Mouse (Mus musculus): Measurements from ENCODE around the gene Gas2l2.
A peak's percentile ranks its signal among the peaks of the same experiment; 100 is the strongest.

The Gas2l2 gene

DNA sequence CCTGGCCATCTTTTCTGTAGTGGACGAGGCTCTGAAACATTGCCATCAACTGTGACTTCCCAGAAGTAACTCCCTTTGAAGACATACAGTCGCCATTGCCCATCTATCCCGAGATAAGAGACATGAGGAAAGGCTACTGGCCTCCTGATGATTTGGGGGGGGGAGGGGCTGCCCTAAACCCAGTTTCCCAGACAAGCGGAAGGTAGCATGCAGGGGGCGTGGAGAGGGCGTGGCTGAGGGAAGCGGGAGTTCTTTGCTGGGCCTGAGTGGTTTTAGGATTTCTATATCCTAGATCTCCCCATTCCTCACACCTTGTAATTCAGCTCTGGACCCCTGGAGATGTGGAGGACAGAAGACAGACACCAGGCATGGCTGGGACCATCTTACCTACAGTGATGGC lies 14.6 kb upstream of the Gas2l2 start:
- DNase-seq (ENCODE audit: low spot score in 2 of 2): no peak

DNA sequence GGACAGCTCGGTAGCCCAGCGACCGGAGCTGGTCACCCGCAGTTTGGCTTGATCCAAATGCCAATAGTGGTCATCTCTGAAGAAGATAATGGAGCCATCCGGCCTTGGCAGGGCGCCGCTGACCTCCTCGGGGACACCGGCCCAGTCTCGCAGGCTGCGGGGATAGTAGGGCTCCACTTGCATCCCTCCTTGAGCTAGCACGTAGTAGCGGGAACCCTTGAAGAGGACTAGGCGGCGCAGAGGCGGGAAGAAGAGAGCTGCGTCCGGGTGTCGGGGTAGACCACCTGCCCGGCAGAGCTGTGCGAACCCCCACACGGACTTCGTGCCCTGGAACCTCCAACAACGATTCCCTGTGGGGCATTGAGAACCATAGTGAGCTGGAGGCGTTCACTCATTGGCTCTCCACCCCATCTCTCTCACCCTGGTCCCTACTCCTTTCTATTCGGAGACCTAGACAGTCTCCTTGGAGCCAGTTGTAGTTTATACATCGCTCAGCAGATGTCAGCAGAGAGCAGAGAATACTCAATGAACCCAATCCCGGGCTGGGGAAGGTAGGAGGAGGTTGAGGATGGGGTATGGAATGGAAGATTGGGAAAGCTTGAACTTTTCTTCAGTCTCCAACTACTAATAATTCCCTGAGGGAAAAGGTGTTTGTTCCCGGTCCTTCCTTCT lies 13.5 kb upstream of the Gas2l2 start:
- DNase-seq (ENCODE audit: low spot score in 2 of 2): peak; percentile 65 to 75

DNA sequence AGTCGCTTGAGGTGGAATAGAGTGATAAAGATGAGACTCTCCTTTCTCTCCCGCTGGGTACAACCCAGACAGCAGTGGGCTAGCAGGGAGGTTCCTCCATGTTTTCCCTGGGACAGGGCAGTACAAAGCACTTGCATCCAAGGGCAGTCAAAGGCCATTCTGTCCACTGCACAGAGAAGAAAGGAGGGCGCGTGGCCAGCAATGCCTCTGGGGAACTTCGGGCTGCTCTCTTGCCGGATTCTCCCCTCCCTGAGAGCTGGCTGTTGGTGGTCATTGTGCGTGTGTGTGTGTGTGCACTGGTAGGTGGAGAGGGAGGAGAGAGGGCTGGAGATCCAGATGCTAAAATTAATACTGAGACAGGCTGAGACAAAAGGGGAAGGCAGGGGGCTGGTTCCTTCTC lies 12.0 kb upstream of the Gas2l2 start:
- peak in 1 of 2 experiments; percentile 71 for DNase-seq (ENCODE audit: low spot score in 2 of 2)

DNA sequence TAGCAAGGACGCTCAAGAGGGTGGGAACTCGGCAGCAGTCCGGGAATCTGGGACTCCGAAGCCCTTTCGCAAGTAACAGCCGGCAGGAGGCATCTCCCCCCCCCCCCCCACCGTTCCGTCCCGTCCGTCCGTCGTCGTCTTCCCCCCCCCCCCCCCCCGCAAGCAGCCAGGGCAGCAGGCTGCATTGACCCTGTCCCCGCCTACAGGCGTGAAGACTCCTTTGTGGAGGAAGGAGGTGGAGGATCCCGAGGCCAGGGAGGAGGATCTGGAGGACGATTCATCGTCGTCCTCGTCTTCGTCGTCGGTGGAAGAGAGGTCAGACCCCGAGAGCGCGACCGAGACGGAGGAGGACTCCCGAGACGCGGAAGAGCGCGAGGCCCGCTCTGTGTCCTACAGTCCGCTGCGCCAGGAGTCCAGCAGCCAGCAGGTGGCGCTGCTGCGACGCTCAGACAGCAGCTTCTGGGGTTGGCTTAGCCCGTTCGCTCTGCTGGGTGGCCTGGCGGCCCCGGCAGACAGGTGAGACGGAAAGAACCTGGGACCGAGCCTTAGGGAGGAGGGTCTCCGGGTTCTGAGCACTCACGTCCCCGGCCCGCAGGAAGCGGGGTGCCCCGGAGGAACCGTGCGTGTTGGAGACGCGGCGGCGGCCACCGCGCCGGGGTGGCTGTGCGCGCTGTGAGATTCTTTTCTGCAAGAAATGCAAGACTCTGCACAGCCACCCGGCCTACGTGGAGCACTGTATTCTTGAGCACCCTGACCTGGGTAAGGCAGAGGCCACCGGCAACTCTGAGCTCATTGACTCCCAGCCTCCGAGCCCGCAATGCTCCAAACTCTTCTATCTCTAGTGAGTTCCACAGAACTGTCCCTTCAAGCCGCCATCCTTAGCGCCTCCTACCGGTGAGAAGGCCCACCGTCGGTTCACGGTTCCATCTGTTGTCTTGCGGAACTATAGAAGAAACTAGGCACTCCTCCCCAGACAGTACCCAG lies 11.1 kb upstream of the Gas2l2 start:
- DNase-seq (ENCODE audit: low spot score in 2 of 2): peak; percentile 78 to 83

DNA sequence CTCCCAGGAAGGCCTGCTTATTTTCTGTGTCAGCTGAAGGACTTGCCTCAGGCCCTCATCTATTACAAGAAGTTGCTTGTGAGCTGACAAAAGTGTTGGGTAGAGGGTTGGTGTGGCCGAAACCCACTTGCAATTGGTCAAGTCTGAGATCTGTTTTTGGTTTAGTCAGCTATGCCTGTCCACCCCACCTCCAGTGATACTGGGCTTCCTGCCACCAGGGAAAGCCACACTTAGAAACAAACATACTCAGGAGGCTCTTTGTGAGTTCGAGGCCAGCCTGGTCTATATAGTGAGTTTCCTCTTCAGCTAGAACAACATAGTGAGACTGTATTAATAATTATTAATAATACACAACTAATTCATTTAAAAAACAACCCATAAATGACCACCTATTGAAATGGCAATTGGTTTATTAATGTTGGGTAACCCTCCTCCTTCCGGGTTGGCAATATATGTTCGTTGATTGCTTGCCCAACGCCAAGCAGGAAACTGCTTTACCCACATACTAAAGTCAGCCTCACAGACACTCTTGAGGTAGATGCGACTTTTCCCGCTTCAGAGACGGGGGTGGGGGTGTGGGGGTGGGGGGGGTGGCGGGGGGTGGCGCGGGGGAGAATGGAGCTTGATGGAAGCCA lies 10.3 kb upstream of the Gas2l2 start:
- no peak for DNase-seq (ENCODE audit: low spot score in 2 of 2)

DNA sequence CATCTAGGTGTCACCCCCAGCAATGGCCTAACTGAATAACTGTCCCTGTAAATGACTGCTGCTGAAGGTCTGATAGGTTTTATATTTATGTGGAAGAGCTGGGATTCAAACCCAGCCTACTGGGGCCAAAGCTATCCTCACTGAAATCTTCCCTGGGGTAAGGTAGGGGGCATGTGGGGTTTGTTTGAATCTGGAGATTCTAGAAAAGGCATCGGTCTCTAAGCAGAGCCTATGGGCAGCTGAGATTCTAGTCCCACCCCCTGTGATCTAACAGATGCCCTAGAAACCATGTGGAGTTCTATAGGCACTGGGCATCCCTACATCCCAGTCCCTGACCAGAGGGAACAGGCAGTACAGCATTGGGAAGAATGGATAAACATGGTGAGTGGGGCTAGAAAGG lies 8.1 kb upstream of the Gas2l2 start, which contains the start of gene 1700020L24Rik:
1700020L24Rik (plus strand) TSS at position 301 of the 400 bp plus-strand sequence.
- DNase-seq (ENCODE audit: low spot score in 2 of 2): no peak

DNA sequence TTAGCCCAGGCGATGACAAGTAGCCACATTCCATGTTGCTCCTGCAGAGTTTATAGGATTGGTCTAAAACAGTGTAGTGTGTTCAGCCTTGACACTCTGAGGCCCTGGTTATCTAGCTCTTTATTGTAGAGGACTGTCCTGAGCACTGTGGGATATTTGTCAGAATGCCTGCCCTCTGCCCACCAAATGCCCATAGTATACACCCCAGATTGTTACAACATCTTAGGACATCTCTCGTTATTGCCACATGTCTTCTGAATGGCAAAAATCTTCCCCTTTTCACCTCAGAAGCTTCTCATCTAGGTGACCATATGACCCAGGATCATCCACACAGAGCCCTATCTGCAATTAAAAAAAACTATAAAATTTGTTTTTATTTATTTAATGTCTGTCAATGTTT lies 3.3 kb upstream of the Gas2l2 start:
- no peak for DNase-seq (ENCODE audit: low spot score in 2 of 2)

DNA sequence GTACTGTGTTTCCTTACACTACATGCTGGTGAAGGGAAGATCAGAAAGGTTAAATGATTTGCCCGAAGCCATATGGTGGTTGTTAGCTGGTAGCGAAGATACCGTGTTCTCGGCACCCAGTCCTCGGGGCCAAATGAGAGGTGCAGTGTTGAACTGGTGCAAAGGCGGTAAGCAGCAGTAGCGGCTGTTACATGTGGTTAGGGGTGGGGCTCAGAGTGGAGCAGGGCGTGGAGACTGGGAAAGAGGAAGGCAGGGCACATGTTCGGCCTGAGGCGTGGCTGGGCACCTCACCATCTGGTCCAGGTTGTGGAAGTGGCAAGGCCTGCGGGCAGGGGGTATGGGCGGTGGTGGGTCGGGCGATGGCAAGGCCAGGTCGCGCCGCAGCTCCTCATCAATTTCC lies 2.3 kb downstream of the Gas2l2 start:
- DNase-seq (ENCODE audit: low spot score in 2 of 2): no peak

DNA sequence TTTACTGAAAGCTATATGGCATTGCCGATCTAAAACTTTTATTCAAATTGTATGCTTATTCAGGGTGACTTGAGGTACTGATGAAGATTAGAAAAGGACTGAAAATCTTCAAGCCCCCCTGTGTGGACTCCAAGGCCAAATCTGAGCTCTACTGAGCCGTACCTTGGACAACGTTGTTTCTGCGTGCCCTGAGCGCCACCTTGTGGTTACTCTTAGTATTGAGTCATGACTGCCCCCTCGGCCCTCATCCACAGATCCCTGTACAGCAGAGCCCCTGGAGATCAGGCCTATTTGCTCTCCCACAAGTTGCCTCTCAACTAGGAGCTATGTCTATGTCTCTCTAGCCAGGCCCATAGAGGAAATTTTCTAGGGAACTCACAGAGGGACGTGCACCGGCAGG lies 4.6 kb downstream of the Gas2l2 start:
- DNase-seq (ENCODE audit: low spot score in 2 of 2): peak; percentile 60 to 61

DNA sequence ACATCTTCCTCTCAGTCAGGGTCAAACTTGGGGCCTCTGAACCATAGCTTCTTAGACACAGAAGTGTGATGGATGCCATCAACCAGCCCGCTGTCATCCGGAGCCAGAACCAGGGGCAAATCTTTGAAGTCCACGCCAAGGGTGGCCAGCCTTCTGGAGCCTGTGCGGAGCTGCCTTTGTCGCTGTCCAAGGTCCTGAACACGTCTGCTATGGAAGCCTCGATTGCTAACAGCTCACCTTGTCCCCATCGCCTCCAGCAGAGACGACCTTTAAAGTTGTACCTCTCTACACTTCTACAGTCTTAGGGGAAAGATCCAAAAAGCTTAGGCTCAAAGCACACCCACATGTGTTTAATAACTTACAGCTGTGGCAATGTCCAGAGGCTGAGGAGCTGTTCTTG lies 8.0 kb downstream of the Gas2l2 start:
- DNase-seq (ENCODE audit: low spot score in 2 of 2): peak; percentile 57 to 61

DNA sequence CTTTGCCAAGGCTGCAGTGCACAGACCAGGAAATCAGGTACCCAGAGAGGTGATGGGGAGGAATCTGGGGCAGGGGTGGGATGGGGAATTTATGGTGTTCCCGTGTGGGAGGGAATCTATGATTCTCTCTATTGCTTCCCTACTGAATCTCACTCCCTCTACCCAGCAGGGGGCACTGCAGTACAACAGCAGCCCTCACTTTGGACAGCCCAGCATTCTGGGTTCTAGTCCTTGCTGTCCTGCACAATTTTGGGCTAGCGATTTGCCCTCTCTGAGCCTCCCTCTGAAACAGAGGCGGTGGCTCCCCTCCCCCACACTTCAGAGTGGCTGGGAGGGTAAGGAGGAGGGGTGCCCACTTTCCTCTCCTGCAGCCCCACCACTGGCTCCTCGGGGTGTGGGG lies 8.9 kb downstream of the Gas2l2 start:
- no peak for DNase-seq (ENCODE audit: low spot score in 2 of 2)

DNA sequence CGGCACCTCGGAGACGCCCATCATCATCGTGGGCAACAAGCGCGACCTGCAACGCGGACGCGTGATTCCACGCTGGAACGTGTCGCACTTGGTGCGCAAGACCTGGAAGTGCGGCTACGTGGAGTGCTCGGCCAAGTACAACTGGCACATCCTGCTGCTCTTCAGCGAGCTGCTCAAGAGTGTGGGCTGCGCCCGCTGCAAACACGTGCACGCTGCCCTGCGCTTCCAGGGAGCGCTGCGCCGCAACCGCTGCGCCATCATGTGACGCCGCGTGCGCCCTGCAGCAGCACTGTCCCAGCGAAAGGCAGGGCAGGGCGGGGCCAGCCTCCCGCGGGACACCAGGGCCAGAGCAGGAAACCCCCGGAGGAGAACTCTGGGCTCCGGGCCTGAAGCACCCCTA lies 10.7 kb downstream of the Gas2l2 start:
- DNase-seq (ENCODE audit: low spot score in 2 of 2): no peak

DNA sequence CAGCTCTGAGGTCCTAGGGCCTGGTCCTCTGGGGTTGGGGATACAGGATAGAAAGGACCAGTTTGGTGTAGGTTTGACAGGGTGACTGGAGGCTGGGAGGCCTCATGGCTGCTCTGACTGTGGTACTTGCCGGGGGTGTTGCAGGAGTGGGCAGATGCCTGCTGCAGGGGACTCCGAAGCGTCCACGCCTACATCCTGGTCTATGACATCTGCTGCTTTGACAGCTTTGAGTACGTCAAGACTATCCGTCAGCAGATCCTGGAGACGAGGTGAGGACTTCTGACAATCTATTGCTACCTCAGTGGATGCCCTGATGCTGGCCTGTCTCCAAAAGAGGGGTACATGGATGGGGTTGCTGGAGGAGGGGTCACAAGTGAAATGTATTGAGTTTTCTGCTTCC lies 11.5 kb downstream of the Gas2l2 start:
- no peak for DNase-seq (ENCODE audit: low spot score in 2 of 2)

DNA sequence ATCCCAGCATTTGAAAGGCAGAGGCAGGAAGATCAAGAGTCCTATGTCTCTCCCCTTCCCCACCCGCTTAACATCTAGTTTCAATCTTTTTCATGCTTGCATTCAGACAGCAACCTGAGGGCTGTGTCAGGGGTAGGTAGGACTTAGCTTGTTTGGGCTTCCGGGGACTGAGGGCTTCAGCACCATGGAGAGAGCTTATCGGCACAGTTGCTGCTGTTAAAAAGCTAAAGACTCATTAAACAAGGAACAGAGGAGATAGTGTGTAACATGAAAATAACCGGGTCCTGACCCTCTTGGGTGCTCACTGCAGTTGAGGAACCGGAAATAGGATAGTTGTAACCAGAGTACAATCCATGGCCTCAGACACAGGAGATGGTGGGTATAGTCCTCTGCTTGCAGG lies 12.2 kb downstream of the Gas2l2 start:
- DNase-seq (ENCODE audit: low spot score in 2 of 2): peak; percentile 47 to 63

DNA sequence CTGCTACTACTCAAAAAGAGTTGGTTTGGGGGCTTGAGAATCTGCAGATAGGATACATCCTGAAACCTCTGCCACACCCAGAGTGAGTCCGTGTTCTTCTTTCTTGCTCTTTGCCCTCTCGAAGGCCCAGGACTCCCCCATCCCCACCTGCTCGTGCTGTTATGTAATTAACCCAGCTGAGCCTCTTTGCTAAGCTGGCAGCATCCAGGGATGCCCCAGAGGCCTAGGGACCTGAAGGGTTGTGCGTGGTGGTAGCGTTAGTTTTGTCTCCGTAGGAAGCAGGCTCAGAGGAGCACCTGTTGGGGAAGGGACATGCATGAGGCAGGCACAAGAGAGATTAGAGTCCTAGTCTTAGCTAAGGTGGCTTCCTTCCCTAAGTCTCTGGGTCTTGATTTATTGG lies 18.7 kb downstream of the Gas2l2 start:
- DNase-seq (ENCODE audit: low spot score in 2 of 2): no peak

DNA sequence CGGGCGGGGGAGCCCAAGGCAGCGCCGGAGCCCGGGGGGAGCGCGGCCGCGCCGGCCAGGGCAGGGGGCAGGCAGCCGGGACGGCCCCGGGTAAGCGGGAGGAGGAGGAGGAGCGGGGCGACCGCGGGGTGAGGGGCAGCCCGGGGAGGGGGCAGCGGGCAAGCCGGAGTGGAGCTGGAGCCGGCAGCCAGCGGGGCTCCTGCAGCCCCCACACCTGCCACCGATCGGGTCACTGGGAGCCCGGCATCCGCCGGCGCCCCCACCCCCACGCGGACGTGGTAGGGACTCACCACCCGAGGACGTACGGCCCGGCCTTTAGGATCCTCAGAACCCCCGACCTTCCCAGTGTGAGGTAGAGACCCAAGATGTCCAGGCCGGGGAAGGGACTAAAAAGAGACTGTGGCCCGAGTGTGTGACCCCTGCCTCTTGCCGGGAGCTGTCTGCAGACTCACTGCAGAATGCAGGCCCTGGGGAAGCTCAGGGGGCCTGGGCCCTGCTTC lies 19.4 kb downstream of the Gas2l2 start:
- no peak for DNase-seq (ENCODE audit: low spot score in 2 of 2)

DNA sequence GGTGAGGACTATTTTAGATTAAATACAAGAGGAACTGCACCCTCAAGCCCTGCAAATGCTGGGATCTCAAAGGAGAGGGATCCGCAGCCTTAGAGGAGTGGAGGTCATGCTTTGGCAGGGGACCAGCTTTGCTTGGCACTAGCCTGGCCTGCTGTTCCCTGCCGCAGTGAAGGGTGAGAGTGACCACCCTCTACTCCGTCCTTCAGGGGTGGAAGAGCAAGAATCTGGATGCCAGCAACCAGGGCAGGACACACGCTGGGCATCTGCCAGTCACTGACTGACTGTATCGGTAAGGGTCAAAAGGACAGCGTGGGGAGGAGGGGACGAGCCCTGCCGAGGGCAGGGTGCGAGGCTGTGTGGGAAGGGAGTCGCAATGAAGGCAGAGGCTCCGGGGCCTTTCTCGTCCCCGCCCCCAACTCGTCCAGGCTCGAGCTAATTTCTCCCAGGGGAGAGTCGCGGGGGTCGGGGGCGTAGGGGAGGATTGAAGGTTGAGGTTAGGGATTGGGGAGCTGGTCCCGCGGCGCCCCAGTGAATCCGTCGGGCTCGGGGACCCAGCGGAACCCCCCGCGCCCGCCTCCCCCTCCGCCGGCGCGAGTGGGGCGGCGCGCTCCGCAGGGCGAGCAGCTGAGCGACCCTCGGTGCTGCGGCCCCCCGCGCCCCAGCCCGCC lies 20.0 kb downstream of the Gas2l2 start, which contains the start of gene Rasl10b:
Rasl10b (plus strand) TSS at position 51 of the 668 bp plus-strand sequence.
- no peak for DNase-seq (ENCODE audit: low spot score in 2 of 2)

DNA sequence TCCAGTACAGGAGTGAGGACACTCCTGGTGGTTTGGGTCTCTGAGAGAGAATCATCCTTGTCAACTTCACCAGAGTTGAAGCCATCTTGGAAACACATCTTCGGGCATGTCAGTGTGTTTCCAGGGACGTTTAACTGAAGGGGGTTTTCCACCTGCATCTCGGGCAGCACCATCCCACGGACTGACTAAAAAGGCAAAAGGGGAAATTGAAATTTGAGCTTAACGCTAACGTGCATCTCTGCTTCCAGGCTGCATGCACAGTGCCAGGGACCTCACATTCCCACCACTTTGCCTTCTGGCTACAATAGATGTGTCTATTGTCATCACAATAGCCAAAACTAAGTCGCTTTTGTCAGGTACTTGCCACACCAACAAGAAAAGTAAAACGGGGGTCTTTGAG lies 21.0 kb downstream of the Gas2l2 start:
- DNase-seq (ENCODE audit: low spot score in 2 of 2): no peak

DNA sequence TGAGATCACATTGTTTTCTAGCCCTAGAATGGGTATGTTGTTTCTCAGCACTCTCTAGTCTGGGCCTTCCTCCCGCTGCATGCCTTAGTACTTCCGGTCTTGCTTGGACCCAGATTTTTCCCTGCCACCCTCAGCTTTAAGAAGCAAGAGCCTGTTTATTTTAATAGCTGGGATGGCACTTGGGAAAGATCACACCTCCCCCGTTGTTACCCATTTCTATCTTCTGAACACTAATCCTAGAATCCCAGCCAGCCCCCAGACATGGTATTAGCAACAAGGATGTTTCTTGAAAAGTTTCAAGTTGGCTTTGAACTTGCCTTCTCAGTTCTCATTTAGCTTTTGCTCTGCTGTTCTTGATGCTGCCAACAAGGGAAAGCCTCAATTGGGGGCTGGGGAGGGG lies 22.9 kb downstream of the Gas2l2 start:
- no peak for DNase-seq (ENCODE audit: low spot score in 2 of 2)

DNA sequence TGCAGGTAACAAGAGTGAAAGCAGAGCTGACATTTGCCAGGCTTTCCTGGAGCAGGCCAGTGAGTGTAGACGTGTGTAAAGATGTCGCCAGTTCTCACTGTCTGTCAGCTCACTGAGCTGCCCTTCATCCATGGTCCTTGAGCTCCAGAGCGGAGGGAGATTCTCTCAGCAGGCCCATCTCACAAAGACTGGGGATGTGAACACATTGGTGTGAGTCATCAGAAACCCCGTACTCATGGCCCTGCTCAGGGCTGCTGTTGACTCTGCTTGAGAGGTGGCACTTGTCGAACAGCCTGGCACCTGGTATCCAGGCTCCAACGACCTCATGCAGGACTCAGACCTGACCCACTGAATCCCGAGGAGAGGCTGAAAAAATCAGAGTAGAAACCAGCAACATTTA lies 25.5 kb downstream of the Gas2l2 start:
- DNase-seq (ENCODE audit: low spot score in 2 of 2): no peak

DNA sequence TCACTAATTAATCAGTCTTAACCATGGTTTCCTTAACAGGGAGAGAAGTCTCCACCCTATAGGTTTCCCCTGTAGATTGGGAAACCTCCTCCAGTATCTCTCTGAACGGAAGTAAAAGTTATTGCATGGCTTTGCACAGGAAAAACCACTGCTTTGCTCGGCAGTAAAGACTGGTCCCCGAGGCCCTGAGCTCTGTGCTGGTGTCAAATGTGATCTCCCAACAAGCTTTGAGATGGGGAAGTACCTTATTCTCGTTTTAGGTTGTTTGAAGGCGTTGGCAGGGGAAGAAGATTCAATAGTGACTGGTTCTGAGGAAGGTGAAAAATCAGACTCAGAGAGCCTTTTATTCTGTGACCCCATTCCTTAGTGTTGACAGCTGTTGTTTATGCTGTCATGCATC lies 30.5 kb downstream of the Gas2l2 start:
- DNase-seq (ENCODE audit: low spot score in 2 of 2): no peak

DNA sequence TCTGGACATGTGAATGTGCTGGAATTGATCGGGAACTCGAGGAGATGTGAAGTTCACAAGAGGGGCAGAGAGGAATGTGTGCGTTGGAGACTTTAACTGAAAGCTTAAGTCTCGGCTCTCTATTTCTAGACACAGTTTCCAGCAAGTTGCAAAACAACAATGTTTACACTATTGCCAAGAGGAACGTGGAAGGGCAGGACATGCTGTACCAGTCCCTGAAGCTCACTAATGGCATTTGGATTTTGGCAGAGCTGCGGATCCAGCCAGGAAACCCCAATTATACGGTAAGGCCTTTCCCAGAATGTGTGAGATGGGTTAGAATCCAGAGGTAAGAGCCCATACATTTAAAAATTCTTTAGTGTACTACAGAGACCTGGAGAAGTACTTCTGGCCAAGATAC lies 31.6 kb downstream of the Gas2l2 start:
- no peak for DNase-seq (ENCODE audit: low spot score in 2 of 2)

Measured in urinary bladder, postnatal 36 days (tissue).